Mouse (Mus musculus) C2C12 (cell line): ENCODE data around the gene Fez2. TPM values are rescaled to one million over a fixed set of nuclear protein-coding genes. Genes with fewer than 3 reads are reported as not detected.

Experiments
- H3K27me3 ChIP-seq: one replicate; pipeline ENCODE4 v1.6.1; 2011; ENCODE audit not compliant: control insufficient read depth, insufficient read depth, insufficient read length
- H3K36me3 ChIP-seq: one replicate; pipeline ENCODE4 v1.6.1; 2011; ENCODE audit not compliant: control insufficient read depth, insufficient read depth
- H3K4me3 ChIP-seq: one replicate; pipeline ENCODE4 v1.5.1; 2011; ENCODE audit warnings: mild to moderate bottlenecking, control low read depth; ENCODE audit not compliant: poor library complexity, insufficient read depth, severe bottlenecking
- H3K79me2 ChIP-seq: one replicate; pipeline ENCODE4 v1.6.1; 2011; ENCODE audit not compliant: control insufficient read depth, insufficient read depth
- H3K79me3 ChIP-seq: one replicate; pipeline ENCODE4 v1.6.1; 2011; ENCODE audit warnings: low read depth, control low read depth
- H3ac ChIP-seq: one replicate; pipeline ENCODE3; 2011; ENCODE audit warnings: low read depth; ENCODE audit not compliant: control insufficient read depth, insufficient read length
- CEBPB ChIP-seq: IDR thresholded peaks from one replicate; pipeline ENCODE4 v1.6.1; 2011; ENCODE audit warnings: low read depth, mild to moderate bottlenecking, control low read depth, moderate library complexity
- CTCF ChIP-seq: IDR thresholded peaks from one replicate; pipeline ENCODE4 v1.5.1; 2011; ENCODE audit not compliant: control insufficient read depth, insufficient read depth, insufficient read length
- FOSL1 ChIP-seq: IDR thresholded peaks from one replicate; pipeline ENCODE4 v1.8.0; 2011; ENCODE audit warnings: mild to moderate bottlenecking, low read length; ENCODE audit not compliant: poor library complexity, insufficient read depth, severe bottlenecking
- MAX ChIP-seq: IDR thresholded peaks from one replicate; pipeline ENCODE4 v1.6.1; 2011; ENCODE audit warnings: mild to moderate bottlenecking, control low read depth
- MYOD1 ChIP-seq: IDR thresholded peaks from one replicate; pipeline ENCODE4 v1.6.1; 2011; ENCODE audit warnings: low read depth; ENCODE audit not compliant: control insufficient read depth, insufficient read length
- MYOG ChIP-seq: IDR thresholded peaks from one replicate; pipeline ENCODE4 v1.6.1; 2011; ENCODE audit not compliant: control insufficient read depth, insufficient read length; ENCODE audit errors: extremely low read depth
- USF1 ChIP-seq: IDR thresholded peaks from one replicate; pipeline ENCODE4 v1.6.1; 2011; ENCODE audit warnings: low read depth, mild to moderate bottlenecking, control low read depth, moderate library complexity
- polyA plus RNA-seq: library from polyadenylated mRNA; unstranded; fragments of >200 nt; fragmentation: generic; extraction: Trizol; gene quantifications from one replicate; pipeline ENCODE4 v1.2.1, GENCODE M21; 2012; ENCODE audit warnings: missing spikeins

The Fez2 gene
- polyA plus RNA-seq, 1 experiment: 31.9 TPM

DNA sequence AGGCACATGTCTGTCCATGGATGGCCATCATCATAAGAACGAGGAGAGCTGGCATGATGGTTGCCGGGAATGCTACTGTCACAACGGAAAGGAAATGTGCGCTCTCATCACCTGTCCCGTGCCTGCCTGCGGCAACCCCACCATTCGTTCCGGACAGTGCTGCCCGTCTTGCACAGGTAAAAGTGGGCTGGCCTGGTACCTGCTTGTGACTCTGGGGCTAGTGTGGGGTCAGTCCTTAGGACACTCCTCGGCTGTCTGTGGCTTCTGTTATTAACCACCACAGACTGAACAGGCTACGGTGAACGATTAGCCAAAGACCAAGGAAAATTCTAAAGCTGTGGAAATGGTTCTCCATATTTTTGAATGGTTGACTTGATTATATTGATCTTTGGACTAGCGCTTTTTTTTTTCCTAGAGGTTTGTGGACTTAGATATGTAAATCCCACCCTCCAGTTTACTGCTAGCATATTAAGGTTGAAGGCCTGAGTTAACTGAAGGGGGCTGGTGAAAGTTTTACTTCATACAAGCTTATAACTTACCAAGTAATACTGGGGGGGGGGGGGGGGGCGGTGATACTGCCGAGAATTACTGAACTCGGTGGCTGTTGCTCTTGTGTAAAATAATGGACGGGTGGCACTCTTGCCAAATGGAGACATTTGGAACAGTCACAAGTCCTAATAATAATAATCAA is 70.7 kb downstream of the Fez2 start:
- Histone ChIP-seq H3K79me3 (no peaks in the 10 kb centered on the region), H3K4me3 (no peak overlapping the region), H3K27me3 (no peaks in the 10 kb centered on the region), H3K36me3 (peaks cover 4% of the 10 kb centered on the region), H3K79me2 (no peaks in the 10 kb centered on the region), H3ac (no peak overlapping the region)
- no peak for TF ChIP-seq FOSL1
- no peak for TF ChIP-seq MAX
- no peak for TF ChIP-seq MYOG
- no peak for TF ChIP-seq MYOD1
- no peak for TF ChIP-seq CTCF
- TF ChIP-seq USF1: no peak
- TF ChIP-seq CEBPB: no peak

DNA sequence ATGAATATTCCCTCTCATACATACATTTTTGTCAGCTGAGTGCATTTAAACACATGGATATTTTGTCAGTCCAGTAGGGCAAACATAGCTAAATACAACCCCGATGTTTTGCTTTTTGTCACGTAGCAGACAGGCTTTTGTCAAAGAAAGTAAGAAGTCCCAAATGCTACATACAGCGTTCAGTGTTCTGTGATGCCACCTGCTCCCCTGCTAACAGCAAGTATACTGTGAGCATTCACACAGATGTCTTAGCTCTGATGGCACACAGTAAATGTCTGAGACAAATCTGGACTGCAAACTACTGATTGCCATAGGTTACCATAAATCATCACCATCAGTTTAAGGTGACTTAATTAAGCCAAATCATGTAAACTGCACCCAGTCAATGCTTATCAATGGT is 74.3 kb downstream of the Fez2 start:
- TF ChIP-seq FOSL1 (no peak), CEBPB (no peak), MYOG (no peak), CTCF (no peak), USF1 (no peak), MAX (no peak), MYOD1 (no peak)
- H3K4me3 ChIP-seq: no peak overlapping the region
- H3K27me3 ChIP-seq: no peaks in the 10 kb centered on the region
- no peaks in the 10 kb centered on the region for H3K79me2 ChIP-seq
- no peaks in the 10 kb centered on the region for H3K36me3 ChIP-seq
- H3ac ChIP-seq: no peak overlapping the region
- no peaks in the 10 kb centered on the region for H3K79me3 ChIP-seq

DNA sequence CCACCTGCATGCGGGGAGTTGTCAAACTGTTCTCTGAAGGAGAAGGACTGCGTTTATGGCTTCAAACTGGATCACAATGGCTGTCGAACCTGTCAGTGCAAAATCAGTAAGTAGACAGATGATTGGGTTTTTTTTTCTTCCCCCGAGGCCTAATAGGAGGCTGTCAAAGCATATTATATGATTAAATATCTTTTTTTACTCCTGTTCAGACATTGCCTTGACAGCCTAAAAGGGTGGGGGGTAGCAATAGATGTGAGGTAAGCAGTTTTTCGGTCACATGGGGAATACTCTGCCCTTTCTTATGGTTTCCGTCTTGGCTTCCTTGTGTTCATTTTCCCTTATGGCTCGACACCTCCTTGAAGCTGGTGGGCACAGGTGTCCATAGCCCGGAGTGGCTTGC is 82.7 kb downstream of the Fez2 start:
- Histone ChIP-seq H3ac (no peak overlapping the region), H3K36me3 (peaks cover 5% of the 10 kb centered on the region), H3K79me3 (no peaks in the 10 kb centered on the region), H3K4me3 (no peak overlapping the region), H3K27me3 (no peaks in the 10 kb centered on the region), H3K79me2 (no peaks in the 10 kb centered on the region)
- TF ChIP-seq FOSL1 (no peak), CTCF (no peak), USF1 (no peak), MYOD1 (no peak), MAX (no peak), MYOG (no peak), CEBPB (no peak)

DNA sequence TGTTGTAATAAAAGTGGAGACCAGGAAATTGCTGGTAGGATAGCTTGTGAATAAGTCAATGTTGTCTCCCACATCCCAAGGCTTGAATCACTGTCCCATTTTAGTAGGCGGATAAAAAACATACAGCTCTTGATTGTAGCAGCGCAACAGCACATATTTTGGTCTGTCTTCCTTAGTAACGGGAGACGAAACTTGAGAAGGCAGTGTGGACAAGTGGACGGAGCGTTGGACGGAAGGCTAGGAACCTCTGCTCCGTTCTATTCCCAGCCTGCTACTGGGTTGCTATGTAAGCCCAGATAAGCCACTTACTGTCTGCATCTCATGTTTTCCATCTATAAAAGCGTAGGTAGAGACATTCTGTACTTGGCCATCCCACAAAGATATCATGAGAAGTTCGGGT is 84.7 kb downstream of the Fez2 start:
- H3K79me2 ChIP-seq: no peaks in the 10 kb centered on the region

DNA sequence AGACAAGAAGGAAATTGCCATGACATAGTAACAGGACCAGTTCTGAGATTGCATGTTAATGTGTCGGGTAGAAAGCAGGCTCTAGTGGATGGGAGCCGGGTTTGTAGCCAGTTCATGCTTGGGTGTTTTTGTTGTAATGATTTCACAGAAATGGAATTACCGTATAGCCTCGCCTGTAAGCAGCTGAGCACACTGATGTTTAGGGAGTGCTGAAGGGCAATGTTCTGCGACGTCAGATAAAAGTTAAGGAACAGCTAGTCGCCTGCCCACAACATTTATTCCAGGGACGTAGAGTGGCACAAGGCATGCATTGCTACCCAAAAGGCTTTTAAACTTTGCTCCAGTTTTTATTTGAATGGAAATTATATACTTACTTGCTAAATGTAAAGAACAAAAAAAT is 86.5 kb downstream of the Fez2 start:
- Histone ChIP-seq H3ac (no peak overlapping the region), H3K4me3 (no peak overlapping the region), H3K36me3 (peaks cover 5% of the 10 kb centered on the region), H3K79me3 (no peaks in the 10 kb centered on the region), H3K79me2 (no peaks in the 10 kb centered on the region), H3K27me3 (no peaks in the 10 kb centered on the region)
- TF ChIP-seq USF1 (no peak), CEBPB (no peak), MYOD1 (no peak), CTCF (no peak), MAX (no peak), FOSL1 (no peak), MYOG (no peak)

More for the DNA sequence above, 84.7 kb downstream of the Fez2 start:
- no peak overlapping the region for H3K4me3 ChIP-seq
- peaks cover 5% of the 10 kb centered on the region for H3K36me3 ChIP-seq
- TF ChIP-seq MYOG (no peak), MAX (no peak), CTCF (no peak), MYOD1 (no peak), FOSL1 (no peak), USF1 (no peak), CEBPB (no peak)
- H3ac ChIP-seq: no peak overlapping the region
- no peaks in the 10 kb centered on the region for H3K79me3 ChIP-seq
- H3K27me3 ChIP-seq: no peaks in the 10 kb centered on the region

DNA sequence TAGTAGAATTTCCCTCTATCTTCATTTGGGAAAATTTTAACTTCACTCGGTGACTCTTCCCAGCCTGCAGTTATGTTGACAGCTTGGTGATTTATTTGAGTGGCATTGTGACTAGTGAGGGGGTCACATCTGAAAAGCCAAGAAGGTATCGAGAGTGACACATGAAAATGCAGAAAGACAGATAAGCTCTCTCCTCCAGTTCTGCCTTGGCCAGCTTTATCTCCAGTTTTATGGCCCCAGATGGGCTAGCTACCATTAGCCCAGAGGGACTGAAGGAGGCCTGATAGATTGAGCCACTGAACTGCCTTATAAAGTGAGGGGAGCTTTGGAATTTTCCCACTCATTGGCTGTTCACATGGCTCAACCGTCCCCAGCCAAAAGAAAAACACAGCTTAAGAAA is 89.7 kb downstream of the Fez2 start:
- H3K27me3 ChIP-seq: no peaks in the 10 kb centered on the region
- H3K79me3 ChIP-seq: no peaks in the 10 kb centered on the region
- no peak overlapping the region for H3ac ChIP-seq
- TF ChIP-seq CTCF: no peak
- TF ChIP-seq MYOD1: no peak
- TF ChIP-seq CEBPB: no peak
- TF ChIP-seq USF1: no peak
- TF ChIP-seq MYOG: no peak
- TF ChIP-seq MAX: no peak
- no peak for TF ChIP-seq FOSL1
- peaks cover 3% of the 10 kb centered on the region for H3K36me3 ChIP-seq
- no peak overlapping the region for H3K4me3 ChIP-seq
- H3K79me2 ChIP-seq: no peaks in the 10 kb centered on the region
